Mouse (Mus musculus): ENCODE results near the gene Cxcr1.

- no peak for TF ChIP-seq TAL1 (IDR thresholded peaks at IDR 0.05; ENCODE audit: low read length)
- TF ChIP-seq GATA1 (IDR thresholded peaks at IDR 0.05; ENCODE audit: low read length), result no peak
These were observed 21.7 kb downstream of the Cxcr1 start for GRCm38 (mm10) chr1:74172722-74173121.

Data from erythroblast, embryonic 14.5 days (primary cell).